Mouse (Mus musculus): Measurements from ENCODE around the gene Lrpap1. TPM values are rescaled to one million over a fixed set of nuclear protein-coding genes. Genes with fewer than 3 reads are reported as not detected.

Gene Lrpap1
- total and polyA plus RNA-seq, 2 experiments from 2014 or later, result 78.9 to 177 TPM

DNA sequence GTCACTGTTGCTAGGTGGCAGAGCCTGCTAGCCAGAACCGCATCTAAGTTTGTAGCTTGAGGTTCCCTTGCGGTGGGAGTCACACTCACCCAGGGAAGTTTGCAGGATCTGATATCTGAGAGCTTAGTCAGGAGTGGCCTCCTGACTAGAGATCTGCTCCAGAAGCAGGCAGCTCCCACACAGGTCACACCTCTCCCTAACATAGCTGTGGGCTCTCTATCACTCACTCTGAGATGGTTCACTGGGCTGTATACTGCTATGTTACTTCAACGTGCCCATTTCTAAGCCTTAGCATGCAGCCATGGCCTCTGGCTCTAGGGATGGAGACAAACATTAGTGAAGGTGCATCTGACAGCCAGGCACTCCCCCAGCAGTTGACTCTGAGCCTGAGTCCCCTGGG, 13.9 kb downstream of the Lrpap1 start:
- Histone ChIP-seq H3K27ac (ENCODE audit: low read depth, low read length) (no peak overlapping the region), H3K27me3 (ENCODE audit: insufficient read depth, low read length) (no peaks in the 10 kb centered on the region), H3K36me3 (ENCODE audit: insufficient read depth, low read length) (peaks cover 45% of the 10 kb centered on the region), H3K4me1 (ENCODE audit: insufficient read depth, low read length) (no peaks in the 10 kb centered on the region), H3K4me3 (ENCODE audit: low read depth, low read length) (no peak overlapping the region), H3K4me2 (ENCODE audit: low read depth, low read length, poor library complexity, severe bottlenecking) (no peak overlapping the region), H3K9me3 (ENCODE audit: low read length) (no peaks in the 10 kb centered on the region), H3K9ac (replicated peaks; ENCODE audit: low read length, poor library complexity, severe bottlenecking) (no peak overlapping the region)
- no peak for DNase-seq (ENCODE audit: low spot score)
- TF ChIP-seq CTCF (IDR thresholded peaks at IDR 0.05), result no peak
- 93% methylated on average over 3 of the region's 3 CpGs for WGBS
- ATAC-seq (ENCODE audit: low FRiP score), result no peak

DNA sequence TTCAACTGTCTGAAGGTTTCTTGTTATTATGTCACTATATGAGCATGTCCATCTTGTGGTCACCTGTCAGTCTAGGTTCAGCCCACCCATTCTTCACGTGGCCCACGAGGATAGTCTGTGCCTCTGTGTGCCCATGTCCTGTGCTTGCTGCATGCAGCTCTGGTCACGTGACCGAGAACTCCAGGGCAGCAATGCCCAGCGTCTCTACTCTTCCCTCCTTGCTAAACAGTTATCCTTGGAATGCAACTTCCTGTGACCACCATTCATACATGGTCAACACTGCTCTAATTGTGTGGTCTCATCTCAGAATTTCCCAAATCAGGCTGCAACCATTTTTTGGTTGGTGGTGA, 16.0 kb downstream of the Lrpap1 start:
- Histone ChIP-seq H3K4me2 (ENCODE audit: low read depth, low read length, poor library complexity, severe bottlenecking) (no peak overlapping the region), H3K4me3 (ENCODE audit: low read depth, low read length) (no peak overlapping the region), H3K9me3 (ENCODE audit: low read length) (no peaks in the 10 kb centered on the region), H3K27ac (ENCODE audit: low read depth, low read length) (no peak overlapping the region), H3K9ac (replicated peaks; ENCODE audit: low read length, poor library complexity, severe bottlenecking) (no peak overlapping the region), H3K4me1 (ENCODE audit: insufficient read depth, low read length) (no peaks in the 10 kb centered on the region), H3K27me3 (ENCODE audit: insufficient read depth, low read length) (no peaks in the 10 kb centered on the region), H3K36me3 (ENCODE audit: insufficient read depth, low read length) (peaks cover 25% of the 10 kb centered on the region)
- ATAC-seq (ENCODE audit: low FRiP score), result no peak
- DNase-seq (ENCODE audit: low spot score), result no peak
- WGBS, result 89% methylated on average over 5 of the region's 5 CpGs
- TF ChIP-seq CTCF (IDR thresholded peaks at IDR 0.05), result no peak

GRCm38 (mm10) chr5:35088785-35089613, 16.6 kb downstream of the Lrpap1 start:
- WGBS, result 76% methylated on average over 9 of the region's 9 CpGs
- Histone ChIP-seq H3K36me3 (ENCODE audit: insufficient read depth, low read length) (peaks cover 21% of the 10 kb centered on the region), H3K4me3 (ENCODE audit: low read depth, low read length) (no peak overlapping the region), H3K4me2 (ENCODE audit: low read depth, low read length, poor library complexity, severe bottlenecking) (no peak overlapping the region), H3K9me3 (ENCODE audit: low read length) (no peaks in the 10 kb centered on the region), H3K4me1 (ENCODE audit: insufficient read depth, low read length) (no peaks in the 10 kb centered on the region), H3K27me3 (ENCODE audit: insufficient read depth, low read length) (no peaks in the 10 kb centered on the region), H3K27ac (ENCODE audit: low read depth, low read length) (no peak overlapping the region), H3K9ac (replicated peaks; ENCODE audit: low read length, poor library complexity, severe bottlenecking) (no peak overlapping the region)
- ATAC-seq (ENCODE audit: low FRiP score), result no peak
- DNase-seq (ENCODE audit: low spot score), result peak; percentile 49
- TF ChIP-seq CTCF (IDR thresholded peaks at IDR 0.05), result peak; percentile 74

DNA sequence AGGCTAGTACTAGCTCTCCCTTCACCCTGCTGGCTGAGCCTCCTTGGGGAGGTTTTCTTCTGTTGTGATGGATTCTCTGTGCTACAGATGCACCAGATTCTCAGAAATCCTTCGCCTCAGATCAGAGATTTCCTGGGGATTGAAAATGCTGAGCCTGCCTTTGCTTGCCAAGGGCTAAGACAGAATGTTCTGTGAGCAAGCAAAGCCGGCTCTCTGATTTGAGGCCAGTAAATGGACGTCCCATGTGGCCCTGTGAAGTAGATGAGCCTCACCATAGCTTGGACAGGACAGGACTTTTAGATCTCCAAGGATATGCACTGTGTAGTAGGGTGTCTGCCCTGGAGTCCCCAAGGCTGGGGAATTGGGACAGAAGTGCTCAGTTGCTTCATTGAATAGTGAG, 20.7 kb downstream of the Lrpap1 start:
- ATAC-seq (ENCODE audit: low FRiP score) (no peak), DNase-seq (ENCODE audit: low spot score) (no peak)
- Histone ChIP-seq H3K9me3 (ENCODE audit: low read length) (no peaks in the 10 kb centered on the region), H3K4me3 (ENCODE audit: low read depth, low read length) (no peak overlapping the region), H3K4me1 (ENCODE audit: insufficient read depth, low read length) (no peaks in the 10 kb centered on the region), H3K27ac (ENCODE audit: low read depth, low read length) (no peak overlapping the region), H3K4me2 (ENCODE audit: low read depth, low read length, poor library complexity, severe bottlenecking) (no peak overlapping the region), H3K9ac (replicated peaks; ENCODE audit: low read length, poor library complexity, severe bottlenecking) (no peak overlapping the region), H3K27me3 (ENCODE audit: insufficient read depth, low read length) (no peaks in the 10 kb centered on the region), H3K36me3 (ENCODE audit: insufficient read depth, low read length) (peaks cover 1% of the 10 kb centered on the region; the same call in 1 of the 2 replicates)
- 64% methylated on average over 3 of the region's 3 CpGs for WGBS
- no peak for TF ChIP-seq CTCF (IDR thresholded peaks at IDR 0.05)

- WGBS, result 32% methylated on average over 18 of the region's 18 CpGs
- DNase-seq (ENCODE audit: low spot score) (no peak), ATAC-seq (ENCODE audit: low FRiP score) (no peak)
- no peak for TF ChIP-seq CTCF (IDR thresholded peaks at IDR 0.05)
- Histone ChIP-seq H3K27ac (ENCODE audit: low read depth, low read length) (no peak overlapping the region), H3K4me2 (ENCODE audit: low read depth, low read length, poor library complexity, severe bottlenecking) (no peak overlapping the region), H3K4me3 (ENCODE audit: low read depth, low read length) (no peak overlapping the region), H3K9me3 (ENCODE audit: low read length) (no peaks in the 10 kb centered on the region), H3K27me3 (ENCODE audit: insufficient read depth, low read length) (no peaks in the 10 kb centered on the region), H3K36me3 (ENCODE audit: insufficient read depth, low read length) (peaks cover 25% of the 10 kb centered on the region), H3K4me1 (ENCODE audit: insufficient read depth, low read length) (no peaks in the 10 kb centered on the region), H3K9ac (replicated peaks; ENCODE audit: low read length, poor library complexity, severe bottlenecking) (no peak overlapping the region)
These were observed 26.5 kb downstream of the Lrpap1 start for GRCm38 (mm10) chr5:35079101-35079500.

DNA sequence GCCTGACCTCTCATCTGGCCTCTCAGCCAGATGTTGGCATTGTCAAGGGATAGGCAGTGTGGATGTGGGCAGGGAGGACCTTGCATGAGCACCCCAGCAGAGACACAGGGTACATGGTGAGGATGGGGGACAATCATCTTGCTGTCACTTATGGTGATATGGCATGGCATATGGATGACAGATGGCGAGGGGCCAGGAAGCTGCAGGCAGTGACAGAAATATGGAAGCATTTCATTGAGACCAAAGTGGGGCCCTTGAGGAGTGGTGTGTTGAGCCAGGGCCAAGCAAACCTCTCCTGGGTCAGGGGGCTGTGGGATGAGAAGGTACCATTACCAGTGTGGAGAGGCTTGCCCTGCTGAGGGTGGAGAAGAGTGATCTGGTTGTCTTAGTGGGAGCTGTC, 29.2 kb downstream of the Lrpap1 start:
- Histone ChIP-seq H3K4me2 (ENCODE audit: low read depth, low read length, poor library complexity, severe bottlenecking) (no peak overlapping the region), H3K9ac (replicated peaks; ENCODE audit: low read length, poor library complexity, severe bottlenecking) (no peak overlapping the region), H3K4me3 (ENCODE audit: low read depth, low read length) (no peak overlapping the region), H3K27ac (ENCODE audit: low read depth, low read length) (no peak overlapping the region), H3K9me3 (ENCODE audit: low read length) (no peaks in the 10 kb centered on the region), H3K27me3 (ENCODE audit: insufficient read depth, low read length) (no peaks in the 10 kb centered on the region), H3K4me1 (ENCODE audit: insufficient read depth, low read length) (no peaks in the 10 kb centered on the region), H3K36me3 (ENCODE audit: insufficient read depth, low read length) (peaks cover 25% of the 10 kb centered on the region)
- no peak for TF ChIP-seq CTCF (IDR thresholded peaks at IDR 0.05)
- ATAC-seq (ENCODE audit: low FRiP score), result no peak
- 92% methylated on average over 1 of the region's 1 CpGs for WGBS
- DNase-seq (ENCODE audit: low spot score), result no peak
